Mouse (Mus musculus): Measurements from ENCODE around the gene Calm2. TPM values are rescaled to one million over a fixed set of nuclear protein-coding genes. Genes with fewer than 3 reads are reported as not detected.
A peak's percentile ranks its signal among the peaks of the same experiment; 100 is the strongest.

Gene Calm2
- 1,162 and 1,245 TPM in 2 replicates for polyA plus RNA-seq (2012; rRNA removed)

DNA sequence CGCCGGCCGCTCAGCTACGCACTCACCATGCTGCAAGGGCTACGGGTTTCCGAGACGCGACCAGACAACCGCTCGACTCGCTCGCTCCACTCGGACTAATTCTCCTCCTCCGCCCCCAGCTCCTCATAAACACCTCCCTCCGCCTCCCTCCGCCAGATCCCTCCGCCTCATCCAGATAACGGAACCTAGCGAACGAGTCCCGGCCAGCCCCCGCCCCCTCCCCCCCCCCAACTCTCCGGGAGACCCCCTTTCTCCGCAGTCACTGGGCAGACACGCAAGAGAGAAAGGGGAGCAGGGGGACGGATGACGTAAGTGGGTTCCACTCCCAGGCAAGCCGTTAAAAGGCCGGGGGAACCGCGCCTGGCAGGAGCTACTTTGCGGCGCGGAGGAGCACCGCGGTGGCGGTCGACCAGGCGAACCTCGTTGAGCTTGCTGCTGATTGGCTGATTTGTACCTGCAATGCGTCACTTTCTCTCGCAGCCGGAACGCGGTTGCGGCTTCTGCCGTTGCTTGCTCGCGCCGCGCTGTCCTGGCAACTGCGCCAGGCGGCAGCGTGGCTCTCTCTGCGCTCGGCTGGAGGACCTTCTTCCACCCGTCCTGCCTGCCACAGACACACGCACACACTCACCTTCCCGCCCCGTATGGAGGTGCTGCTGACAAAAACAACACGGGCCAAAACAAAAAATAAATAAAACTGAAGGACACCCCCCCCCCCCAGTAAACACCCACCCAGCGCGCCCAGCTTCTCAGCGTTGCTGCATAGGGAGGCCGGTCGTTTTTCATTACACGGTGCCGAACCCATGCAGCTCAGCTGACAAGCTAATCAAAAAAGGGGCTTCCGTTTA lies at the start of gene Calm2:
Calm2 (minus strand) TSS at position 169 of the 845 bp plus-strand sequence.
- DNase-seq (ENCODE audit: low spot score): peak; percentile 99

DNA sequence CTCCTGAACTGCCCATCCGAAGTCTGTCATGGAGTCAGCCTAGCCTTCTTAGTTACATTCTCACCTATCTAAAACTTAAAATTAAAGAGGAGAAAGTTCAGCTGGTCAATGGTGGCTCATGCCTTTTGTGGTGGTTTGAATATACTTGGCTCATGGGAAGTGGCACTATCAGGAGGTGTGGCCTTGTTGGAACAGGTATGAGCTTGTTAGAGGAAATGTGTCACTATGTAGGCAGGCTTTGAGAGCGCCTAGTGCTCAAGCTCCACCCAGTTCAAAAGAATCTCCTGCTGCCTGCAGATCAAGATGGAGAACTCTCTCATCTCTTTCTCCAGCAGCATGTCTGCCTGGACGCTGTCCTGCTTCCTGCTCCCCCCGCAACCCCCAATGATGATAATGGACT lies 48.8 kb upstream of the Calm2 start:
- DNase-seq (ENCODE audit: low spot score): no peak

DNA sequence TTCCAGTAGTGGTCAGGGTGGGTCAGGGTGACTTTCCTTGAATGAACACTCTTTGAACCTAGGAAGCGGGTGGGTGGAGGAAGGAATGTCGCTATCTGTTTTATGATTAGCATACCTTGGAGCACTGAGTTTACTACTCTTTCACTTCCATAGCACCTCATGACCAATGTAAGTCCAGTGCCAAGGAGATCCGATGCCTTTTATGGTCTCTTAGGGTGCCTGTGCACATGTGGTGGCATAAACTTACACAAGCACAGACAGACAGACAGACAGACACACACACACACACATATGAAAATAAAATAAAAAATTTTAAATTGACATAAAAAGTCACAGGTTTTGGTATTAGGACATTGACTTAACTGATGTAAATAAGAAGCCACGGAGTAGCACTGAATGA lies 47.6 kb upstream of the Calm2 start:
- DNase-seq (ENCODE audit: low spot score): no peak

DNA sequence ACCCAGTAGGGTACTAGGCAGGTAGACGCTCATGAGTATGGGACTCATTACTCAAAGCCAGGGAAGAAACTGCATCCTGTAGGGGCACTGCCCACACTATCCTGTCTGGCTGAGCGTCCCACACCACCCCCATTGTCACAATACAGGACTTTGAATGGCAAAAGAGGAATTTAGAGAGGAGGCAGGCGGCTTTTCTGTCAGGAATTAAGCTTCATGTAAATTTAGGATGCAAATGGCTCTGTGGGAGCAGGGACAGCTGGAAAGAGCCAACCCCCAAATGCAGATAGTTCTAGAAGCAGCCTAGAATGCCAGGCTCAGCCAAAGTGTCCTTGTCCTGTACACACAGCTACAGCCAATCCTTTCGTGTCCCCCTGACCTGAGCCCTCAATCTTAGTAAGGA lies 45.6 kb upstream of the Calm2 start:
- DNase-seq (ENCODE audit: low spot score): no peak

DNA sequence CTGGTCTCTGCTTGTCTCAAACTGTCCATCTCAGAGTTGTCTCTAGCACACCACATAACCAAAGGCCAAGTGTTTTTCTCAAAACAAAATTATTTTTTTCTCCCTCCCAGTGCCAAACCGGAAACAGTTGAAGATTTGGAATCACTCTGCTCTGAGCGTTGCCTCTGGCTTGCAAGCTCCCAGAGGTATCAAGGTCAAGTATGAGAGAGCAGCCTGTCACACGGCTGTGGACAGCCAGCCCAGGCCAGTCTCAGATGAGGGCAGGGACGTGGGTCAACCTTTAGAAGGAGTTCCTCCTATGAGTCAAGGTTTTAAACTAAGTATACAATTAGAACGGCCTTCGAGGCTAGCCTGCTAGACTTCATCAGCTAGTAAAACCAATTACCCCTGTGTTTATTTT lies 43.6 kb upstream of the Calm2 start:
- no peak for DNase-seq (ENCODE audit: low spot score)

DNA sequence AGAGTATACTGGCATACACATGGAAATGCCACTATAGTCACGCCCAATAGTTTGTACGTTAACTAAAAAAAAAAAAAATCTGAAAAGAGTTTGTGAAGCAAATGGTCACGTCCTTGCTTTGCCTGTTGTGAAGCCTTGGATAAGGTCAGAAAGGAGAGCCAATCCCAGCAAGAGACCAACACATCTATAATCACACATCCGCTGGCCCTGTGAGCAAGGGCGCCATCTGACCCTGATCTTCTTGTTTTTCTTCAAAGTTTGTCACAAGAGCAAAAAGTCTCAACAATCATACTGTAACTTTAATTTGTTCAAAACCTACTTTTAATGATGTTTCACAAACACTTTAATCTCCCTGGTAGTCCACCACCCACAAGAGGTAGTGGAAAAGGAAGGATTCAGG lies 39.0 kb upstream of the Calm2 start:
- no peak for DNase-seq (ENCODE audit: low spot score)

DNA sequence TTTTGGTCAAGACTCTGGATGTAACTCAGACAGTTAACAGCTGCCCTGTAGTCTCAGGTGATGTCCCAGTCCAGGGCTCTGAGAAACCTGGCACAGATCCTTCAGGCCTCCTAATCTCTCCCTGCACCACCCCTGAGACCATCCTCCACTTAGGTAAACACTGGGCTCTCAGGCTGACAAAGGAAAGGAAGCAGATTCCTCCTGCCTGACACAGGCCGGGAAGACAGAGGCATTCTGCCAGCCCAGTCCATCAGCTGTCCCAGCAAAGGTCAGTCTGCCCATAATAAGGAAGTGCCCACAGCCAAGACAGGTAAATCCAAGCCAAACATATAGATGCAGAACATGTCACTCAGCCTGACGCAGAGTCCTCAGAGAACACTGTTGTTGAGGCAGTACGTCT lies 36.1 kb upstream of the Calm2 start:
- DNase-seq (ENCODE audit: low spot score): no peak

DNA sequence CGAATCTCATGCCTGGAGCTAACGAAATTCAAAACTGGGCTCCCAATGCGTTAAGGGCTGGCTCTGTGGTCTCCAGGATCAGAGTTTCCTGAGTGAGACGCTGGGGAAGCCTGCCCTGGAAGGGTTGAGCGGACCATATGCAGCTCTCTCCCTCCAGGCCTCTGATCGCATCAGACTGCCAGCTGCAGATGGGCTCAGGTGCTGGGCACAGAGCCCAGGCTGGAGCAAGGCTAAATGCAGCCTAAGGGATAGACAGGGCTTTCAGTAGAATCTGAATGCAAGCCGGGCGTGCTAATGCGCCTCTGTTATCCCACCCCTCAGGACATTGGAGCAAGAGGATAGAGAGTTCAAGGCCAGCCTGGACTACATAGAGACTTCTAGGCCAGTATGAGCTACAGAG lies 31.8 kb upstream of the Calm2 start:
- no peak for DNase-seq (ENCODE audit: low spot score)

DNA sequence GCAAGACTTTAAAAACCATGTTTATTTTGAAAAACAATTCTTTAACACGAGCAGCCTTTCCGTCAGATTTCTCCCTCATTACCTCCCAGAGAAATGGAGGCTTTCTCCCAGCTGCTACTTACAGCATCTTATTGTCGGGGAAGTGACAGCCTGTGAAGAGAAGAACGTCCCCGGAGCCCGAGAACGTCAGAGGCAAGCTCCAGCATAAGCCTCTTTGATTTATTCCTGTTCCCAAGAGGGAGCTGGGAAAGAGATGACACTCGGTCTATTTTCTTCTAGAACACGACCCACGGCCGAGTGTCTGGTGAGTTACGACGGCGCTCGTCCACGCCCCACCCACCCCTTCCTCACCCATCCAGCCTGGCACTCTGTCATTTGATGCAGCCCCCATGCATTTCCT lies 30.9 kb upstream of the Calm2 start:
- no peak for DNase-seq (ENCODE audit: low spot score)

DNA sequence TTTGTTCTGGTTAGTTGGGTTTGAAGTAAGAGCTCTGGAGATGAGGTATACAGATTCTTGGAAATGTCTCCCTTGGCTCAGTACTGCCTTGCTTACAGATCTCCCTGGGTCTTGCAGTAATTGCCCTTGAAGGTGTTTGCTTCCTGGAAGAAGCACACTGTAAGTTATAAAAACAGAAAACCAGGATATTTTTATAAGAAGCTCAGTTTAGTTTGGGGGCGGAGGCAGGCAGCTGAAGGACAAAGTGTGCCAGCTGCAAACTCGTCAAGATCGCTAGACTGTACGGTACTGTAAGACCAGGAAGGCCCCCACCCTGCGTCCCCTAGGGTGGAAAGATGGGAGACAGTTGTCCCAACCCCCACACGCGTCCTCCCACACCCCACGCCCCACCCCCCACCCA lies 28.6 kb upstream of the Calm2 start:
- no peak for DNase-seq (ENCODE audit: low spot score)

DNA sequence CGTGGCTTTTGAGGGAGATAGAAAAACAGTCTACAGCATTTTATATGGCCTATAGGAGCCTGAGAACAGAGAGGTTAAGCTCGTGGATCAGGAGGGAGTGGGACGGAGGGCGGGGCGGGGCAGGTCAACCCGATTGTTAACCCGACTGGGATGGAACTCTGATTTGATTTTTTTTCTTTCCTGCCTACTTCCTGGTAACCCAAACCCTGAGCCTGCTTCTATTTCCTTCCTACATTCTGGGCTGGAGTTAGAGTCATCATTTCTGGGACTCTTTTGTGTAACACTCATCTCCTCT lies 27.7 kb upstream of the Calm2 start:
- no peak for DNase-seq (ENCODE audit: low spot score)

DNA sequence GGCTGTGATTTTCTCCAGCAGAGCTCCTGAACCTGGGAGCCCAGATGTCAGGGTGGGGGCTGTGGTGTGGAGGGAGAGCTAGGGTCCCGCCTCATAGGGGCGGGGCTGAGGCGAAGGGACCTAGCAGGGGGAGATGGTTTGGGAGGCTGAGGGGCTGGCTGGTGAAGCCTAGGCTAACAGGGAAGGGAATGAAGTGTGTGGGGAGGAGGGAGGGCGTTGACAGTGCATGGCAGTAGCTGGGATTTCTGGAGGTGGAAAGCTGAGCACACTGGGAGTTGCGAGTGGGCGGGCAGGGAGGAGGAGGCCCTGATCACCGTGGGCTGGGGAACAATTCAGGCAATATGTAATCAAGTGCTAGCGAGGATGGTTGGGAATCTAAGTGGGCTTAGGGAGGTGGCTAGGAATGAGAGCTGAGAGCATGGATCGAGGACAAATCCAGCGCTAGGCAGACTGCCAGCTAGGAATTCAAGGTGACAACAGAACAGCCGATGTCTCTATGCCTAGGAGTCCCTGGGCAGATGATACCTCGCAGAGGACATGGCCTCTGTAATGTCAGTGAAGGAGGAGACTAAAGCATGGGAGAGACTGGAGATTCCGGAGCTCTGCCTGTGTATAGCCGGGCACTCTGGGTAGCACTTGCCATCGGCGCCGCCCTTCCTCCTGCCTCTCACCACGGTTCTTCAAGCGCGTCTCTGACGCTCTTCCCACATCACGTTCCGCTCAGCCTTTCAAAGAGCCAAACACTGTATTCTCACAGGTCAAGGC lies 27.2 kb upstream of the Calm2 start:
- DNase-seq (ENCODE audit: low spot score): no peak

DNA sequence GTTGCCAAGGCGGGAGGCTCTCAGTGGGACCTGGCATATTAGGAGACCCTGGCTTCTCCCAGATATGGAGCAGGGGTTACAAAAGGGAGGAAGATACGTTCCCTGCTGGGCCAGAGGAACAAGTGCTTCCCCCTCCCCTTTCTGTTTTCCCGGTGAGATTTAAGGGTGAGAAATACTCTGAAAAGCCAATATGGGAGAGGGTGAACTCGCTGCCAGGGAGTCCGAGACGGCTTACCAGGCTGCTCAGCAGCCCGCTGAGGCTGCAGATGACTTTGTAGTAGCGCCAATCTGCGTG lies 26.7 kb upstream of the Calm2 start:
- no peak for DNase-seq (ENCODE audit: low spot score)

DNA sequence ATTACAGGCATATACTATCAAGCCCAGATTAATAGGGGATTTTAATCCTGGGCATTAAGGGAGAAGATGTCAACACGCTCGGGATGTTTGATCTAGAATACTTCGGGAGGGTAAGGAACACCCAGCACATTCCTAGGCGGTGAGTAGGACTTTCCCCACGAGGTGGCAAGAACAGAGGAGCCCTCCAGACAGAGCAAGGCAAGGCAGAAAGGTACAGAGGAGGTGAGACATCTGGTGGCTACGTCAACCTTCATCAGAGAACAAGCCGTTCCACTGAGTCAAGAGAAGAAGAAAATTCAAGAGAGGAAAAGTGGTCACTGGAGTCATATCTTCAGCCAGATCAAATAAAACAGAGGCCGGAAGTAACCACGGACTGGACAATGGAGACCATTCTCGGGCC lies 26.1 kb upstream of the Calm2 start:
- no peak for DNase-seq (ENCODE audit: low spot score)

DNA sequence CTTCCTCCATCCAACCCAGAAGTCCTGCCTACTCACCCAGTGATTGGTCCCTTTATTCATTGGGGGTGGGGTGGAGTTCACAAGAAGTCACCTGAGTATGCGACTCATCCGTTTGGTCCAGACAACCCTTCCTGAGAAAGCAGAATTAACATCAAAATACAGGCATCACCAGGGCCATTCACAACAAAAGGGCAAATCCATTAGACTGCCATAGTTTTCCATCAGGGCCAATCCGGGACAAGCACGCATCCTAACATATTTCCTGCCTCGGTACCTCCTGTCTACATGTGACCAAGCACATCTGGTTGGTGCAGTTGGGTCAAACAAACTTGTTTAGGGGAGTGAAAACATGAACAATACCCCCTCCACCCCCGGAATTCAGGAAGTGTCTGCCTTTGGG lies 24.9 kb upstream of the Calm2 start:
- DNase-seq (ENCODE audit: low spot score): no peak

DNA sequence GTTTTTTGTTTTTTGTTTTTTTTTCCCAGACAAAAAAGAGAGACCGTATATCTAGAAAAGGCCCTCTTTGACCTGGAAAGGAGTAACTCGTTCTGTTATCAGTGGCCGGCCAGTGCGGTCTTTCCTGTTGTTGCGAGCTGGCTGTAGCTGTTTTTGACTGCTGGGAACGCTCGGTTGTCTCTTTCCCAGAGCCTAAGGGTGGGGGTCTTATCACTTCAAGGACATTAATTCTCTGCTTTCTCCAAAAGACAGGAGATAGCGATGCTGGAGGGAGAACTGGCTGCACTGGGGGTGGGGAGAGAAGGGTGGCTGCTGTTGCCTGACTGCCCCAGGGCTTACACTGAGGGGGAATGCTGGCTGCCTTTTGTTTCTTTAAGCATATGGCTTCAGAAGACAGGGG lies 24.1 kb upstream of the Calm2 start:
- DNase-seq (ENCODE audit: low spot score): no peak

DNA sequence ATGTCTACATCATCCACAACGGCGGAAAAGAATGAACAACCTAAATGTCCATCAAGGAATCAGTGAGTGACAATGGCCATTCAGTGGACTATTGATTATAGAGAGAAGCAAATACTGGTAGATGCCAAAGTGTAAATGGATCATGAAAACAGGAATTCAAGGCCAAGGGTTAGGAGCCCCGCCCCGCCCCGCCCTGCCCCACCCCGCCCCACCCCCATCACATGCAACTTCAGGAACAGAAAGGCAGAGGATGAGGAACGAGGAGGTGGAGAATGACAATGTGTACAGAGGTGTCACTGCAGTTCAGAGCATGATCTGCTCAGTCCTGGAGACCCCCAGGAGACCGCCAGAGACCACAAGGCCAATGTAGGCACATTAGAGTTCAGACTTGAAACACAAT lies 23.5 kb upstream of the Calm2 start:
- no peak for DNase-seq (ENCODE audit: low spot score)

DNA sequence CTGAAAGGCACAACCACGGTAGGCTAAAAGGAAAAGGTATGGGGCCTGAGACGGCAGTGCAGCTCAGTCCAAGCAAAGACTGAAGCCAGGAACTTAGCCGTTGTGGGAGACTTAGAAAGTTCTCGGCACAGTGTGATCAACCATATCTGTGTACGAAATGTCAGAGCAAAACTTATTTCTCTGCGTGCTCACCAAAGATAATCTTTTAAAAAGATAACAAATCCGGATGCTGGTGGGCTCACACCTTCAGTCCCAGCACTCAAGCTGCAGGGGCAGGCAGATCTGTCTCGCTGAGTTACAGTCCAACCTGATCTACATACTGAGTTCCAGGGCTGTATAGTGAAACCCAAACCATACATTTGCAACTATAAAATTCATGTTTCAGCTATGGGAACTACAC lies 22.7 kb upstream of the Calm2 start:
- no peak for DNase-seq (ENCODE audit: low spot score)

DNA sequence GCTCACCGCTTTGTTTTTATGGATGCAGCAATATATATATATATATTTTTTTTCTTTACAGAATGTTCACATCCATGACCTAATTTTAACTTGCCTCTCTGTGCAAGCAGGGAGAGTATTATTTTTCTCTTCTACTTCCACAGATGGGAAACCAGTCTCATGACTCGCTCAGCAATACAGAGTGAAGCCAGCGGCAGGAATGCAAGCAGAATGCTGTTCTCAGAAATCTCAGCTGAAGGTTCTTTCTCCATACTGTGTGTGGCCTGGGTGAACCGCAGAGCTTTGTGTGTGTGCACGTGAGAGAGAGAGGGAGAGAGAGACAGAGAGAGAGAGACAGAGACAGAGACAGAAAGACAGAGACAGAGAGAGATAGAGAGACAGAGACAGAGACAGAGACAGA lies 21.9 kb upstream of the Calm2 start:
- no peak for DNase-seq (ENCODE audit: low spot score)

DNA sequence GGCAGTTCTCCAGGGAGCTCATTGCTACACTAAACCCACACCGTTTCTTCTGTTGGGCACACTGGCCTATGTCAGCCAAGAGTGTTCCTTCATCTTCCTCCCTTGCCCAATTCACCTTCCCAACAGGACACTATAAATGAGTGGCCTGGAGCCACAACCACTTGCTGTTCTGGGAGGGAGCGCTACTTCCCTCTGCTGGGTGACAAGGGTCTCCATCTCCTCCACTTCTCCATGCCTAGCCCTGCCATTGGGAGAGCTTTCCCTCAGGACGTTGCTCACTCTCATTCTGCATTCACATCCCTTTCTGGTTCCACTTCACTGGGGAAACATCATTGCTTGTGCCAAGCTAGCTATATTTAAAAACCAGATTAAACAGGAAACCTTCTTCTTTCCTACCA lies 14.8 kb upstream of the Calm2 start:
- no peak for DNase-seq (ENCODE audit: low spot score)

DNA sequence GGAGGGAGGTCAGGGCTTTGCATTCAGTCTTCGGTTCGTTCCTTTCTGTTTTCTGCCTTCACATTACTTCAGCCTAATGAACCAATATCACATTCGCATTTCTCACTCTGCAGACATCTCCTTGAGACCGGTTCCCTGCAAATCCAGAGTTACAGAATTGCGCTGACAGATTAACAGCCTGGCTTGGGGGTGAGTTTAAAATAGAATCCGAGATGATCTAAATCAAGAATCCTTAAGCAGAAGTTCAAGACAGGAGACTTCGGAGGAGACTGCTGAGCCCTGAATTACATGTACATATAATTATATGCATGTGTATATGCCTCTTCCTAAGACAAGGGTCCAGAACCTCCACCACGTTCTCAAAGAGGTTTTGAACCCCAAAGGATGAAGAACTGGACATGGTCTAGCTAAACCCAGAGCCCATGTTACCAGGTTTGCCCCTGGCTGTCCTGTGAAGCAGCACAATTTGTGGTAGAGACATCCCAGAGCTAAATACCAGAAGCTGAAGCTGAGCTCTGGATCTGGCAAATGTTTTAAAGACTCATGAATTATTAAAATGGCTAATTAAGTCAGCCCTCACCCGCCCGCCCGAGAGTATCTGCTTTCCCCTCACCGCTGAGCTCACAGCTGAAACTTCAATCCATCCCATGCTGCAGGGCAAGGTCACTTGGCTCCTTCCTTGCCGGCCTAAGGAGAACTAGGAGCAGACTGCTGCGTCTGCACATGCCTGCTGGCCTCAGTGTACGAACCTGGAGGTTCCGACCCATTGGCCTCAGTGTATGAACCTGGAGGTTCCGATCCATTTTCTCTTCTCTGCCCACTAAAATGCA lies 14.1 kb upstream of the Calm2 start:
- DNase-seq (ENCODE audit: low spot score): no peak

DNA sequence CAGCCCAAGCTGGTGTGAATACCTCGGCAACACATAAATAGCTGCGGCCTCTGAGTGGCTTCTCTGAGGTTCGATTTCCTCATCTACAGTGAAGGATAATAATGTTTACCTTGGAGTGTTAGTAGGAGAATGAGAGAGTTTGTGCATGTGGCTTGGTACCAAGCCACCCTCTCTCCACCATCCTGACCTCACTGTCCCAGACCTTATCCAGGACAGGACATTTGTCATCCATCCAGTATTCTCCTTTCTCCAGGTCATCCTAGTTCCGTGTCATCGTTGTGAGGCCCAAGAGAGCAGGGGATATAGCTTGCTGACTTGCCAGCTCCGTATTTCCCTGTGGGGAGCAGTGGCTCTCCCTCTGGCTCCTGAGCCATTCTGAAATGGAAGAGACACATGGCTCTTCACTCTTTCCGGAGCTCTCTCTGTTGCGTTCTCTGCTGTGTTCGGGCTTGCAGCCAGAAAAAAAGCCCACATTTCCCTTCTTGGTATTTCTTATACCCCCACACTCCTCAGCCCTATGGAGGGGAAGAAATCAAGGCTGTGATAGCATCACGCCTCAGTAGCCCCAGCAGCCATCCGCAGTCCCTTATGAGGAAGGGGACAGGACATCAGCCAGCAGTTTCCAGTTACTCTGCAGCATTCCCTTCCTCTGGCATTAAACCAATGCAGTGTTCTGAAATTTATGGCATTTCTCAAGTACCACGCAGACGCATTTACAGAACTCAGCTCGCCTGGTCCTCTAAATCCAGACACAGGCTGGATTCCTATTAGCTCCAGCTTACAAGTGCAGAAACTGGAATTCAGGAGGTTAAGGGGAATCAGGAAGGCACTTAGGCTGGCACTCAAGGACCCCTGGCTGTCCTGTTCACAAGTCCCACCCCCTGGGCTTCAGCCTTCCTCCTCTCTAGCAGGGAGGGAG lies 13.3 kb upstream of the Calm2 start:
- no peak for DNase-seq (ENCODE audit: low spot score)

All from urinary bladder, adult 2 months (tissue).